Mouse (Mus musculus): Measurements from ENCODE around the gene Nell1. TPM values are rescaled to one million over a fixed set of nuclear protein-coding genes. Genes with fewer than 3 reads are reported as not detected.

Nell1 gene
- total and polyA plus RNA-seq, 2 experiments from 2014 or later, result 56.9 to 68.7 TPM

GRCm38 (mm10) chr7:50153618-50154017 lies 179.0 kb downstream of the Nell1 start:
- Histone ChIP-seq H3K4me3 (ENCODE audit: low read depth, low read length) (no peak overlapping the region), H3K4me2 (ENCODE audit: low read depth, low read length, poor library complexity, severe bottlenecking) (no peak overlapping the region), H3K9ac (replicated peaks; ENCODE audit: low read length, poor library complexity, severe bottlenecking) (no peak overlapping the region), H3K27ac (ENCODE audit: low read depth, low read length) (no peak overlapping the region), H3K9me3 (ENCODE audit: low read length) (no peaks in the 10 kb centered on the region), H3K27me3 (ENCODE audit: insufficient read depth, low read length) (no peaks in the 10 kb centered on the region), H3K36me3 (ENCODE audit: insufficient read depth, low read length) (no peaks in the 10 kb centered on the region), H3K4me1 (ENCODE audit: insufficient read depth, low read length) (no peaks in the 10 kb centered on the region)
- no peak for DNase-seq (ENCODE audit: low spot score)
- no peak for TF ChIP-seq CTCF (IDR thresholded peaks at IDR 0.05)
- 79% methylated on average over 2 of the region's 2 CpGs for WGBS
- ATAC-seq (ENCODE audit: low FRiP score), result no peak

- H3K27ac ChIP-seq (ENCODE audit: low read depth, low read length), result no peak overlapping the region
- no peak for TF ChIP-seq CTCF (IDR thresholded peaks at IDR 0.05)
- H3K27me3 ChIP-seq (ENCODE audit: insufficient read depth, low read length), result no peaks in the 10 kb centered on the region
- H3K4me1 ChIP-seq (ENCODE audit: insufficient read depth, low read length), result no peaks in the 10 kb centered on the region
- no peak overlapping the region for H3K4me3 ChIP-seq (ENCODE audit: low read depth, low read length)
- no peaks in the 10 kb centered on the region for H3K9me3 ChIP-seq (ENCODE audit: low read length)
- ATAC-seq (ENCODE audit: low FRiP score), result no peak
- no peak overlapping the region for H3K4me2 ChIP-seq (ENCODE audit: low read depth, low read length, poor library complexity, severe bottlenecking)
- WGBS, result 86% methylated on average over 5 of the region's 5 CpGs
- DNase-seq (ENCODE audit: low spot score), result no peak
- H3K36me3 ChIP-seq (ENCODE audit: insufficient read depth, low read length), result no peaks in the 10 kb centered on the region
- no peak overlapping the region for H3K9ac ChIP-seq (replicated peaks; ENCODE audit: low read length, poor library complexity, severe bottlenecking)
These were observed 187.9 kb downstream of the Nell1 start for GRCm38 (mm10) chr7:50162602-50163001.

- Histone ChIP-seq H3K36me3 (ENCODE audit: insufficient read depth, low read length) (no peaks in the 10 kb centered on the region), H3K9me3 (ENCODE audit: low read length) (no peaks in the 10 kb centered on the region), H3K4me3 (ENCODE audit: low read depth, low read length) (no peak overlapping the region), H3K4me1 (ENCODE audit: insufficient read depth, low read length) (no peaks in the 10 kb centered on the region), H3K9ac (replicated peaks; ENCODE audit: low read length, poor library complexity, severe bottlenecking) (no peak overlapping the region), H3K27ac (ENCODE audit: low read depth, low read length) (no peak overlapping the region), H3K4me2 (ENCODE audit: low read depth, low read length, poor library complexity, severe bottlenecking) (no peak overlapping the region), H3K27me3 (ENCODE audit: insufficient read depth, low read length) (no peaks in the 10 kb centered on the region)
- DNase-seq (ENCODE audit: low spot score), result no peak
- ATAC-seq (ENCODE audit: low FRiP score), result no peak
- TF ChIP-seq CTCF (IDR thresholded peaks at IDR 0.05), result no peak
These were observed 194.1 kb downstream of the Nell1 start for GRCm38 (mm10) chr7:50168778-50169177.

- Histone ChIP-seq H3K9ac (replicated peaks; ENCODE audit: low read length, poor library complexity, severe bottlenecking) (no peak overlapping the region), H3K27ac (ENCODE audit: low read depth, low read length) (no peak overlapping the region), H3K4me2 (ENCODE audit: low read depth, low read length, poor library complexity, severe bottlenecking) (no peak overlapping the region), H3K9me3 (ENCODE audit: low read length) (no peaks in the 10 kb centered on the region), H3K4me1 (ENCODE audit: insufficient read depth, low read length) (no peaks in the 10 kb centered on the region), H3K36me3 (ENCODE audit: insufficient read depth, low read length) (no peaks in the 10 kb centered on the region), H3K27me3 (ENCODE audit: insufficient read depth, low read length) (no peaks in the 10 kb centered on the region), H3K4me3 (ENCODE audit: low read depth, low read length) (no peak overlapping the region)
- DNase-seq (ENCODE audit: low spot score) (no peak), ATAC-seq (ENCODE audit: low FRiP score) (no peak)
- no peak for TF ChIP-seq CTCF (IDR thresholded peaks at IDR 0.05)
- 79% methylated on average over 6 of the region's 6 CpGs for WGBS
These were observed 211.6 kb downstream of the Nell1 start for GRCm38 (mm10) chr7:50186306-50186705.

- no peak for DNase-seq (ENCODE audit: low spot score)
- H3K27ac ChIP-seq (ENCODE audit: low read depth, low read length), result no peak overlapping the region
- ATAC-seq (ENCODE audit: low FRiP score), result no peak
- TF ChIP-seq CTCF (IDR thresholded peaks at IDR 0.05), result no peak
- no peaks in the 10 kb centered on the region for H3K27me3 ChIP-seq (ENCODE audit: insufficient read depth, low read length)
- H3K36me3 ChIP-seq (ENCODE audit: insufficient read depth, low read length), result no peaks in the 10 kb centered on the region
- H3K9ac ChIP-seq (replicated peaks; ENCODE audit: low read length, poor library complexity, severe bottlenecking), result no peak overlapping the region
- 90% methylated on average over 7 of the region's 7 CpGs for whole genome bisulfite sequencing
- no peak overlapping the region for H3K4me3 ChIP-seq (ENCODE audit: low read depth, low read length)
- no peaks in the 10 kb centered on the region for H3K4me1 ChIP-seq (ENCODE audit: insufficient read depth, low read length)
- no peak overlapping the region for H3K4me2 ChIP-seq (ENCODE audit: low read depth, low read length, poor library complexity, severe bottlenecking)
- H3K9me3 ChIP-seq (ENCODE audit: low read length), result no peaks in the 10 kb centered on the region
These were observed 219.3 kb downstream of the Nell1 start for GRCm38 (mm10) chr7:50193955-50194354.

GRCm38 (mm10) chr7:50195080-50195611 lies 220.5 kb downstream of the Nell1 start:
- ATAC-seq (ENCODE audit: low FRiP score), result no peak

More at GRCm38 (mm10) chr7:50195080-50195611, 220.5 kb downstream of the Nell1 start:
- TF ChIP-seq CTCF (IDR thresholded peaks at IDR 0.05), result no peak
- Histone ChIP-seq H3K4me1 (ENCODE audit: insufficient read depth, low read length) (no peaks in the 10 kb centered on the region), H3K4me2 (ENCODE audit: low read depth, low read length, poor library complexity, severe bottlenecking) (no peak overlapping the region), H3K36me3 (ENCODE audit: insufficient read depth, low read length) (no peaks in the 10 kb centered on the region), H3K27ac (ENCODE audit: low read depth, low read length) (no peak overlapping the region), H3K4me3 (ENCODE audit: low read depth, low read length) (no peak overlapping the region), H3K9me3 (ENCODE audit: low read length) (no peaks in the 10 kb centered on the region), H3K9ac (replicated peaks; ENCODE audit: low read length, poor library complexity, severe bottlenecking) (no peak overlapping the region), H3K27me3 (ENCODE audit: insufficient read depth, low read length) (no peaks in the 10 kb centered on the region)
- no peak for DNase-seq (ENCODE audit: low spot score)
- WGBS, result 58% methylated on average over 3 of the region's 3 CpGs
